Comparison of ENCODE assay signal across 18 mouse cellular contexts in genomic region chr1:54597594-54598217, GRCm38 (mm10). TPM values are rescaled to one million over a fixed set of nuclear protein-coding genes. Genes with fewer than 3 reads are reported as not detected.
DNase-seq lines count a peak whose midpoint lies in the region; ATAC-seq and TF ChIP-seq lines count a peak whose summit lies in the region.
"Had no signal": no experiment of that assay in that cellular context is flagged by ENCODE, and none has a peak within 500 bp of the region (broad histone marks: within the 10 kb centered on the region; RNA-seq: fewer than 3 reads in every experiment).

No protein-coding gene starts in this region.

- H3K9ac ChIP-seq in forebrain, embryonic 13.5 days: no peak overlapping the region
- H3K9ac ChIP-seq in forebrain, embryonic 11.5 days (ENCODE audit: low read length): no peak overlapping the region
- no peak overlapping the region for H3K9ac ChIP-seq in intestine, embryonic 16.5 days (ENCODE audit: low read depth, low read length)
- H3K9ac ChIP-seq in intestine, embryonic 15.5 days: no peak overlapping the region
- H3K9ac ChIP-seq: heart, embryonic 15.5 days; hindbrain, embryonic 13.5 days had no signal

- H3K4me1 ChIP-seq in forebrain, embryonic 13.5 days: no peaks in the 10 kb centered on the region
- H3K4me1 ChIP-seq in forebrain, embryonic 11.5 days (replicated peaks; ENCODE audit: control insufficient read depth, insufficient read depth, low read length): no peaks in the 10 kb centered on the region
- H3K4me1 ChIP-seq in intestine, embryonic 16.5 days (ENCODE audit: control insufficient read depth, insufficient read depth, low read length): 0 out of 2 replicates have a peak, but pooled peaks cover 2% of the 10 kb centered on the region
- no peaks in the 10 kb centered on the region for H3K4me1 ChIP-seq in intestine, embryonic 15.5 days (replicated peaks)
- no peaks in the 10 kb centered on the region; the same call in 1 of the 2 replicates for H3K4me1 ChIP-seq in kidney, adult 2 months (ENCODE audit: control insufficient read depth, insufficient read depth, low read length)
- H3K4me1 ChIP-seq: heart, embryonic 15.5 days; hindbrain, embryonic 13.5 days had no signal

- H3K4me2 ChIP-seq in forebrain, embryonic 13.5 days: no peak overlapping the region
- H3K4me2 ChIP-seq in forebrain, embryonic 11.5 days (ENCODE audit: low read depth, low read length, severe bottlenecking): no peak overlapping the region
- H3K4me2 ChIP-seq in intestine, embryonic 16.5 days (ENCODE audit: low read depth, low read length): no peak overlapping the region
- H3K4me2 ChIP-seq in intestine, embryonic 15.5 days (replicated peaks): no peak overlapping the region
- H3K4me2 ChIP-seq: heart, embryonic 11.5 days; heart, embryonic 15.5 days; hindbrain, embryonic 13.5 days had no signal

- ATAC-seq in forebrain, embryonic 13.5 days: peak; percentile 38; the same call in 1 of the 2 replicates
- ATAC-seq in forebrain, embryonic 11.5 days (replicated peaks; ENCODE audit: low FRiP score): no peak
- no peak for ATAC-seq in intestine, embryonic 16.5 days
- no peak for ATAC-seq in intestine, embryonic 15.5 days
- ATAC-seq: hindbrain, postnatal 0 days had no signal

- TF ChIP-seq POLR2A in brain, embryonic 14.5 days (IDR thresholded peaks at IDR 0.05; ENCODE audit: borderline replicate concordance, extremely low read depth, insufficient read depth, insufficient read length, poor library complexity, severe bottlenecking): no peak
- TF ChIP-seq POLR2A in kidney, adult 2 months (IDR thresholded peaks at IDR 0.05; ENCODE audit: low read depth, low read length): no peak

- no peak overlapping the region for H3K27ac ChIP-seq in forebrain, embryonic 13.5 days
- H3K27ac ChIP-seq in forebrain, embryonic 11.5 days (ENCODE audit: low read depth, low read length): no peak overlapping the region
- H3K27ac ChIP-seq in intestine, embryonic 16.5 days (ENCODE audit: low read length): peak overlapping the region; percentile 28; the same call in 1 of the 2 replicates
- no peak overlapping the region for H3K27ac ChIP-seq in intestine, embryonic 15.5 days
- no peak overlapping the region for H3K27ac ChIP-seq in kidney, adult 2 months (ENCODE audit: insufficient read depth, low read depth, low read length)
- H3K27ac ChIP-seq: heart, adult 2 months; heart, embryonic 15.5 days; hindbrain, embryonic 13.5 days; hindbrain, postnatal 0 days had no signal

- no peaks in the 10 kb centered on the region for H3K9me3 ChIP-seq in forebrain, embryonic 13.5 days (replicated peaks)
- H3K9me3 ChIP-seq in forebrain, embryonic 11.5 days (ENCODE audit: control insufficient read depth, low read length): no peaks in the 10 kb centered on the region; the same call in 1 of the 2 replicates
- no peaks in the 10 kb centered on the region for H3K9me3 ChIP-seq in intestine, embryonic 16.5 days (ENCODE audit: control insufficient read depth, low read length)
- H3K9me3 ChIP-seq in intestine, embryonic 15.5 days: no peaks in the 10 kb centered on the region
- H3K9me3 ChIP-seq: heart, embryonic 15.5 days had no signal

- no peak for DNase-seq in forebrain, embryonic 11.5 days (ENCODE audit: low spot score)
- DNase-seq in brain, embryonic 14.5 days (ENCODE audit: low read depth): peak; percentile 52
- DNase-seq in kidney, adult 2 months: no peak
- no peak for DNase-seq in embryo, embryonic 11 days
- DNase-seq: adrenal gland, postnatal 10 days; cerebellum, adult 18-20 months; cerebellum, adult 9-11 months; cerebellum, postnatal 36 days; gastrocnemius, postnatal 14 days; heart, adult 2 months; heart, postnatal 14 days had no signal

- WGBS in forebrain, embryonic 13.5 days: 77% methylated on average over 4 of the region's 4 CpGs
- 88% methylated on average over 4 of the region's 4 CpGs for WGBS in forebrain, embryonic 11.5 days
- WGBS in intestine, embryonic 16.5 days: 53% methylated on average over 4 of the region's 4 CpGs
- WGBS in intestine, embryonic 15.5 days: 55% methylated on average over 4 of the region's 4 CpGs
- WGBS in kidney, adult 2 months: 83% methylated on average over 4 of the region's 4 CpGs

- no peaks in the 10 kb centered on the region for H3K36me3 ChIP-seq in forebrain, embryonic 13.5 days (ENCODE audit: poor library complexity, severe bottlenecking)
- no peaks in the 10 kb centered on the region for H3K36me3 ChIP-seq in forebrain, embryonic 11.5 days (ENCODE audit: control insufficient read depth, insufficient read depth, low read length)
- no peaks in the 10 kb centered on the region for H3K36me3 ChIP-seq in intestine, embryonic 16.5 days (ENCODE audit: control insufficient read depth, insufficient read depth, low read length)
- no peaks in the 10 kb centered on the region for H3K36me3 ChIP-seq in intestine, embryonic 15.5 days
- H3K36me3 ChIP-seq in kidney, adult 2 months (ENCODE audit: control insufficient read depth, insufficient read depth, low read length): no peaks in the 10 kb centered on the region
- H3K36me3 ChIP-seq: heart, embryonic 15.5 days; hindbrain, embryonic 13.5 days had no signal

- no peak overlapping the region for H3K4me3 ChIP-seq in forebrain, embryonic 13.5 days
- H3K4me3 ChIP-seq in forebrain, embryonic 11.5 days (ENCODE audit: low read depth, low read length): no peak overlapping the region
- H3K4me3 ChIP-seq in intestine, embryonic 16.5 days (ENCODE audit: low read length): no peak overlapping the region
- H3K4me3 ChIP-seq in intestine, embryonic 15.5 days (replicated peaks): no peak overlapping the region
- H3K4me3 ChIP-seq in kidney, adult 2 months (ENCODE audit: insufficient read depth, low read depth, low read length): no peak overlapping the region
- H3K4me3 ChIP-seq: heart, adult 2 months; heart, embryonic 15.5 days; hindbrain, embryonic 13.5 days had no signal

- no peak for TF ChIP-seq CTCF in brain, embryonic 14.5 days (IDR thresholded peaks at IDR 0.05; ENCODE audit: borderline replicate concordance, extremely low read depth, insufficient read depth, insufficient read length)
- TF ChIP-seq CTCF in kidney, adult 2 months (conservative IDR thresholded peaks at IDR 0.05; ENCODE audit: insufficient read depth, insufficient read length, low read depth, low read length): no peak

- H3K27me3 ChIP-seq in forebrain, embryonic 13.5 days: no peaks in the 10 kb centered on the region
- H3K27me3 ChIP-seq in forebrain, embryonic 11.5 days (ENCODE audit: control insufficient read depth, insufficient read depth, low read length): no peaks in the 10 kb centered on the region
- no peaks in the 10 kb centered on the region for H3K27me3 ChIP-seq in intestine, embryonic 16.5 days (replicated peaks; ENCODE audit: control insufficient read depth, insufficient read depth, low read length)
- H3K27me3 ChIP-seq in intestine, embryonic 15.5 days (replicated peaks): no peaks in the 10 kb centered on the region
- H3K27me3 ChIP-seq in kidney, adult 2 months (replicated peaks; ENCODE audit: control insufficient read depth, insufficient read depth, low read length): no peaks in the 10 kb centered on the region; the same call in 1 of the 2 replicates
- H3K27me3 ChIP-seq: heart, embryonic 15.5 days; hindbrain, embryonic 13.5 days had no signal

RNA-seq across cellular contexts. Expression of gene Pgap1, which starts 40.2 kb away (rescaled TPM):
- polyA plus RNA-seq in forebrain, embryonic 13.5 days (2015; fragmentation: Nextera tagmentation; extraction: Ambion mirVana): 26.7 and 29.7 TPM in 2 replicates
- 18.9 and 19.9 TPM in 2 replicates for polyA plus RNA-seq in forebrain, embryonic 11.5 days (2014; fragmentation: Nextera tagmentation; extraction: Ambion mirVana)
- 7.5 and 8.3 TPM in 2 replicates for polyA plus RNA-seq in intestine, embryonic 16.5 days (2015; fragmentation: Nextera tagmentation; extraction: Ambion mirVana)
- polyA plus RNA-seq in intestine, embryonic 15.5 days (2015; fragmentation: Nextera tagmentation; extraction: Ambion mirVana): 9.2 and 9.4 TPM in 2 replicates
- 19.5 and 24.4 TPM in 2 replicates for polyA plus RNA-seq in brain, embryonic 14.5 days (2012; rRNA removed)
- polyA plus RNA-seq in kidney, adult 2 months (2012; rRNA removed): 2.3 and 2.8 TPM in 2 replicates
